Comparison of ENCODE assay signal across 22 mouse cellular contexts in the genomic region with DNA sequence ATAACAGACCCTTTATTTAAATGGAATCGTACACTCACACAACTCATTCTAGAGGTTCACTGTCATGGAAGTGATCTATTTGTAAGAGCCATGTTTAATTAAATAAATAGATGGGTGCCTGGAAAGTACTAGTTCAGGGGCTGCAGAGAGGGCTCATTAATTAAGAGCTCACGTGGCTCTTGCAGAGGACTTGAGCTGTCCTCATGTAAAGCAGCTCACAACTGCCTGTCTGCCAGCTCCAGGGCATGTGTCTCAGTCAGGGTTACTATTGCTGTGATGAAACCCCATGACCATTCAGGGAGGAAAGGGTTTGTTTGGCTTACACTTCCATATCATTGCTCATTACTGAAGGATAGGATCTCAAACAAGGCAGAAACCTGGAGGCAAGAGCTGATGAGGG.
"Had no signal": no experiment of that assay in that cellular context is flagged by ENCODE, and none has a peak within 500 bp of the region (broad histone marks: within the 10 kb centered on the region; RNA-seq: fewer than 3 reads in every experiment).

No protein-coding gene starts in this region.

- DNase-seq: gastrocnemius, adult 2 months; gastrocnemius, postnatal 10 days; gastrocnemius, postnatal 25 days; heart, adult 18-20 months; heart, postnatal 10 days; heart, postnatal 4 days; kidney, adult 18-20 months; kidney, adult 8-10 months; kidney, postnatal 10 days; kidney, postnatal 25 days; kidney, postnatal 4 days; left cerebral cortex, postnatal 4 days had no signal

- H3K27ac ChIP-seq: gastrocnemius, adult 2 months; heart, embryonic 10.5 days; hindbrain, embryonic 10.5 days; hindbrain, embryonic 12.5 days; hindbrain, embryonic 14.5 days; layer of hippocampus, adult 2 months; limb, embryonic 13.5 days; limb, embryonic 15.5 days; liver, embryonic 12.5 days had no signal

- H3K9me3 ChIP-seq: heart, embryonic 10.5 days; hindbrain, embryonic 10.5 days; hindbrain, embryonic 12.5 days; limb, embryonic 13.5 days; limb, embryonic 15.5 days; liver, embryonic 12.5 days had no signal

- H3K4me3 ChIP-seq: gastrocnemius, adult 2 months; heart, embryonic 10.5 days; heart, embryonic 12.5 days; hindbrain, embryonic 10.5 days; hindbrain, embryonic 12.5 days; layer of hippocampus, adult 2 months; limb, embryonic 13.5 days; limb, embryonic 15.5 days; liver, embryonic 12.5 days had no signal

- H3K4me1 ChIP-seq: hindbrain, embryonic 12.5 days; liver, embryonic 12.5 days had no signal

- ATAC-seq: hindbrain, embryonic 16.5 days; liver, embryonic 12.5 days had no signal

- H3K36me3 ChIP-seq: heart, embryonic 10.5 days; heart, embryonic 12.5 days; hindbrain, embryonic 10.5 days; hindbrain, embryonic 12.5 days; limb, embryonic 13.5 days; limb, embryonic 15.5 days; liver, embryonic 12.5 days had no signal

- H3K27me3 ChIP-seq: heart, embryonic 12.5 days; hindbrain, embryonic 12.5 days; limb, embryonic 13.5 days; limb, embryonic 15.5 days; liver, embryonic 12.5 days had no signal

- H3K9ac ChIP-seq: heart, embryonic 12.5 days; hindbrain, embryonic 12.5 days; hindbrain, embryonic 14.5 days; limb, embryonic 13.5 days; limb, embryonic 15.5 days; liver, embryonic 12.5 days had no signal

- H3K4me2 ChIP-seq: heart, embryonic 12.5 days; hindbrain, embryonic 12.5 days; hindbrain, embryonic 14.5 days; limb, embryonic 13.5 days; limb, embryonic 15.5 days; liver, embryonic 12.5 days had no signal
